Mouse (Mus musculus) CH12F3 (cell line): Measurements from ENCODE around the gene Zc3h15.

ENCODE experiments used
- in situ Hi-C: fragments of 300-500 bp; cut with MboI; formaldehyde crosslinking; loops from 2 replicates; pipeline ENCODE4 v1.14.3; 2020; ENCODE audit warnings: low sequenced_read_pairs

The Zc3h15 gene

DNA sequence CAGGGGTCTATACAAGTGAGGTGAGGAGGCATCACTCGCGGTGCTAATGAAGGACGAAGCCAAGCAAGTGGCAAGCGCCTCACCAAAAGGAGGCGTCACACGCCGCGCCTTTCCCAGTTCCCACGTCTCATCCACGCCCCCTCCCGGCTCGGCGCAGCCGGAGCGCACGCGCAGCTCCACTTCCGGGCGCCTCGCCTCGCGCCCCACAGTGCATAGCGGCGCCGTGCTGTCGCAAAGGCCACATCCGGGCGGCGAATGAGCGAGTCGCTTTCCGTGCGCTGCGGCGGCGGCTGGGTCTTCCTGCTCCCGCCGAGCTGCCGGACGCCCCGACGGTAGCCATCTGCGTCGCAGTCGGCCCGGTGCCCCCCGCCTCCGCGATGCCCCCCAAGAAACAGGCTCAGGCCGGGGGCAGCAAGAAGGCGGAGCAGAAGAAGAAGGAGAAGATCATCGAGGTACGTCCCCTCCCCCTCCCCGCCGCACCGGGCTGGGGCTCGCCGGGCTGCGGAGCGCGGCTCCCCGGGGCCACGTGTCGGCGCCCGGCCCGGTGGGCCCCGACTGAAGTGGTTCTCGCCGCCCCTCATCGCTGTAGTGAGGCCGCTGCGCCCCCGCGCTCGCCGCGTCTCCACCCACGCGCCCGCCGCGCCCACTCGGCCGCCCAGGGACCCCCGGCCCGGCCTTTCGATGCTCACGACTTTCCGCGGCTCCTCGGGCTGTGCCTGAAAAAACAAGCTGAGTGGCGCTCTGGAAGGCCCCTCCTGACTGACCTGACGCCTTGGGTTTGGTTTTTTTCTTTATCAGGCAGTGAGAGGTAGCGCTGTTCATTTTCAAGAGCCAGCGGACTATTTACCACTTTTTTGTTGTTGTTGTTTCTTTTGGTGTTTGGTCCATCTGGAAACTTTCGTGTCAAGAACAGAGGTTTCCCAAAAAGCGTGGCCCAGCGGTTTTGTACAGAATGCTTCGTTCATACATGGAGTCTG, at the start of gene Zc3h15:
Zc3h15 (plus strand) TSS at position 160 of the 977 bp plus-strand sequence.
- in situ Hi-C loops = no loop called here

DNA sequence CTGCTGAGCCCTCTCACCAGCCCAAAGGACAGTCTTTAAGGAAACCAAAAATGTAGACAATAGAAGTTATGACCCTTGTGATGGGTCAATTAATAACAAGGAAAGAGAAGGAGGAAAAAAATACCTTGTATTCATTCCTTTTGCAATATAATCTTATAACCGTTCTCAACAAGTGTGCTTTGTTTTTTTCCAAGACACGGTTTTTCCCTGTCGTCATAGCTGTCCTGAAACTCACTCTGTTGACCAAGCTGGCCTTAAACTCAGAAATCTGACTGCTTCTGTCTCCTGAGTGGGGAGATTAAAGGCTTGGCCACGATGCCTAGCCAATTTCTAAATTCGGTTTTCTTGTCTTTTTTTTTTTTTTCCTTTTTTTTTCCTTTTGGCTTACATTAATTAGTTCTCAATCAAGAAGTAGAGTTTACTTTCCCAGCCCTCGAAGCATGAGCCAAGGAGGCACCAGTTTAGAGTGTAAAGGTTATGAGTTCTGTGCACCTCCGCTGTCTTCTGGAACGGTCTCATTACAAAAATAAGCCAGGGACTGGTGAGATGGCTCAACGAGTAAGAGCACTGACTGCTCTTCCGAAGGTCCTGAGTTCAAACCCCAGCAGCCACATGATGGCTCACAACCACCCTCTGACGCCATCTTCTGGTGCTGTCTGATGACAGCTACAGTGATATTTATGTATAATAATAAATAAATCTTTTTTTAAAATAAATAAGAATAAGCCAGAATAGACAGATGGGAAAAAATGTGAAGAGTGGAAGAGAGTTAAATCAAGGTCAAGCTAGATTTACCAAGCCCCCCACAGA, 23.5 kb upstream of the Zc3h15 start:
- in situ Hi-C loops = no loop called here

DNA sequence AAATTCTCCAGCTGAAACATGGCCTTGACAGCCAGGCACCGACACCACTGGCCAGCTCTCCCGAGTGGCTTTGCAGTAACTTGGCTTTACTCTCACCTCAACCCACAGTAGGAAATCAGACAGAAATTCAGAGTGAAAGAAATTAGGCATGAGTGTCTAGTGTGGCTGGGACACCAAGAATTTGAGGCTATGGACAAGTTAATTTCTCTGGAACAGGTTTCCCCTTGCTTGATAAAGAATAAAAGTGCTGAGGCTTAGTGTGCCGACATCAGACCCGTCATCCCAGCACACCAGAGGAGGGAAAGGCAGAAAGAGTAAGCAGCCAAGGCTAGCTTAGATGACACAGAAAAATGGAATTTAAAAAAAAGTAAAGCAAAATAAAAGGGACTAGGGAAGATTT, 22.7 kb upstream of the Zc3h15 start:
- in situ Hi-C loops = no loop called here

DNA sequence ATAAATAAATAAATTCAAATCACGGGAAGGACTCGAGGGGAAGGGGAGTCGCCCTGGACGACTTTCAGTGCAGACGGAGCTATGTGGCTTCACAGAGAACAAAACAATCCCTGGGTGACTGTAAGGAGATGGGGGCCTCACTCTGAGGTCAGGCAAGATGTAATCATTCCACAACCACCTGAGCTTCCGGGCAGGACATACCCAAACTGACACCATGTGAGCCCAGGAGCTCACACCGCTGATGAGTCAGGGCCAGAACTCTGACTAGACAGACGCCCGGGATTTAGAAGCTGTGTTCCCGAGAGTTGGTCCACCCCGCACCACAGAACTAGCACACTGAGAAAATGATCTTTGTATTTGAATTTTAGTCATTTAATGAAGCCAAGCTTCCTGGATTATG, 21.4 kb upstream of the Zc3h15 start:
- in situ Hi-C loops = no loop called here

DNA sequence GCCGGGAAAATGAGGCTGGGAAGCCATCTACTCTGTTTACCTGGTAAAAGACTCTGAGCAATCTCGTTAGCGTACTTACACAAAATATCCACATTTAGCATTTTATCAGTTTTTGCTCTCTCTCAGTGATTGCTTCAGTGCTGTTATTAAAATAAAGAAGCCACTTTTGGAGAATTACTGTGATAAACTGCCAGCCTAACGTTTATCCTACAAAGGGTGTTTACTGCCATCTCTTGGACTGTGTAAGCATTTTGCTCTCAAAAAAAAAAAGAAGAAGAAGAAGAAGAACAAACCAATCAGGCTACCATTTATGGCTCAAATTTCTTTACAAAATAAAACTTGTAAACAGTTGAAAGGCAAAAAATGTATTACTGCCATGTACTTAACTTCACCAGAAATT, 20.2 kb upstream of the Zc3h15 start:
- in situ Hi-C loops = no loop called here

DNA sequence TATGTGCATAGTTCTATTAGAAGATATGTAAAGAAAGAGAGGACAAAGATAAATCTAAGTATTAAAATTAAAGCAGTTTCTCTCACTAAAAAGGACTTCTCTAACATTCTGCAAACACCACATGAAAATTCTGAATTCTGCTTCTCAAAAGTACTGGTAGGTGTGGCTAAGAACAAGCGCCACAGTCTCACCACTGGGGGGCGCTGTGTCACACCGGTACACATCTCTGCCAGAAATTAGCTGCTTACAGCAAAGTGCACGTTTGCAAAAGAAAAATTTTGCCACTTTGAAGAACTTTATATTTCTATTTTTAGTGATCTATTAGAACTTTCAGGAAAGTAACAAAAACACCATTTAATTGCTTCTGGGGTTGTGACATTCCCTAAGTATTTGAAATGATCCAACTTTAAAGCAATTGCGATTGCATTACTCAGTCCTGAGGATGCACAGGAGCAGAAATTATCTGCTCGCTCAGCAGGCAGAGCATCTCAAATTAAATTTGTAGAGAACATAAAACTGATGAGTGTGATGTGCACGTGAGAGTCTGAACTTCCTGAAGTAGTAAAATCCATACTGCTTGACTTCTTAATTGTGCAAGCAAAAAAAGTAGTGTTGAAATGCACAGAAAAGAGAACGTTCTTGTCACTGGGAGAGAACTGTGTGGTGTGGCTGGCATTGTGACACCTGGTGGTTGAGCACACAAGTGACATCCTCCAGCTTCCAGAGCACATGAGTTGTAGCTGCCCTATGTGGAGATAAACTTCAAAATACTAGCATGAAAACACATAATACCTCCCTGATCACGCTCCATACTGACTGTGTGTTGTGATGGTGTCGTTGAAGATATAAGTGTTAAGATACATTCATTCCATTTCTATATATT, 18.8 kb upstream of the Zc3h15 start:
- in situ Hi-C loops = no loop called here

DNA sequence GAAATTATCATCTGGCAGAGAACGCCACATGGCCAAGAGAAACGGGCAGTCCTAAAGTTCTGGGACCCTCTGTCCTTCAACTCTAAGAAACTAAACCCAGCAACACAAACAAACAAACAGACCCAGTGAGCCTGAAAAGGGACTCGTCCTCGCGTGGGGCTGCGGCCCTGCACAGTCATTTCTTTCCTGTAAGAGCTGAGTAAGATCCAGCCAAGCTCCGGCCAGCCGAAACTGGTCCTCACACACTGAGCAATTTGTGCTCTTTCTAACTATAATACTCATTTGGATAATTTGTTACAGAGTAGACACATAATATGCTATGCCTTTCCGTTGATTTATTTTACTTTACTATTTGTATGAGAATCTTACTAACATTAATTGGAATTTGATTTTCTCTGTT, 17.4 kb upstream of the Zc3h15 start:
- in situ Hi-C loops = no loop called here

DNA sequence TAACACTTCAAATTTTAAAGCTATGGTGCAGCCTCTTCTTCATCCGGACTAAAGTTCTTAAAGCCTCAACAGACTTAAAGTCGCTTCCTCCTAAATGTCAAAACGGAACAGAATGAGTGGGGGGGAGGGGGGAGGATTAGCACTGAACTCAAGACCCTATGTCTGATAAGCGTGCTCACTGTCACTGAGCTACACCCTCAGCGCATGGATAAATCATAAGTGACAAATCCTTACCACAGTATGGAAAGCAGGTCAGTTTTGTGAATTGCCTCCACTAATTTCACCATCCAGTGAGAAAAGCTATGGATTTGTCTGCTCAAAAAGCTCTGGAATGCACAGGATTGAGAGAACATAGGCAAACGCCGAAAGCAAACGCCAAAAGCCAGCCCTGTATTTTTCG, 16.7 kb upstream of the Zc3h15 start:
- in situ Hi-C loops = no loop called here

DNA sequence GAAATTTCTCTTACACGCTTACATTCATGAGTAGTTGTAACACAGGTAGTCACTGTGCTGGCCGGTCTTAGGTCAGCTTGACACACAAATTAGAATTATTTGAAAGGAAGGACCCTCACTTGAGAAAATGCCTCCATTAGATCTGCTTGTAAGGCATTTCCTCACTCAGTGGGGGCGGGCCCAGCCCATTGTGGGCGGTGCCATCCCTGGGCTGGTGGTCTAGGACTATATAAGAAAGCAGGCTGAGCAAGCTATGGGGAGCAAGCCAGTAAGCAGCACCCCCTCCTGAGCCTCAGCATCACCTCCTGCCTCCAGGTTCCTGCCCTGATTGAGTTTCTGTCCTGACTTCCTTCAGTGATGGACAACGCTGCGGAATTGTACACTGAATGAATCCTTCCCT, 16.3 kb upstream of the Zc3h15 start:
- in situ Hi-C loops = no loop called here

DNA sequence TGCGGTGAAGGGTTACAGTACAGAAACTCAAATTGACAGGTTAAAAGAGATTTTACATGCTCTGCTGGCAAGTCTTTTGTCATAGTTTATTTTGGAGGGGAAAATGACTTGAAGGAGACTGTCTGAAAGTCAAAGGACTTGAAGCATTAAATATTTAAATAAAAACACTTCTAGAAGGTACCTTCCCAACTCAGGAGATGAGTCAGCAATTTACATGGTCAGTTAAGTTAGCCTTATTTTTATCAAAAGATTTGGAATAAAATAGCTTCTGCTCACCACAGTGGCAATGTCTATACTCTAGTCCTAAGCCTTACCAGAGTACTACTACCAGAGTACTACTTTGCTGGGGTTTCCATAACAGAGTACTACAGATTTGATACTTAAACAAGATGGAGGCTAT, 2.2 kb upstream of the Zc3h15 start:
- in situ Hi-C loops = no loop called here

DNA sequence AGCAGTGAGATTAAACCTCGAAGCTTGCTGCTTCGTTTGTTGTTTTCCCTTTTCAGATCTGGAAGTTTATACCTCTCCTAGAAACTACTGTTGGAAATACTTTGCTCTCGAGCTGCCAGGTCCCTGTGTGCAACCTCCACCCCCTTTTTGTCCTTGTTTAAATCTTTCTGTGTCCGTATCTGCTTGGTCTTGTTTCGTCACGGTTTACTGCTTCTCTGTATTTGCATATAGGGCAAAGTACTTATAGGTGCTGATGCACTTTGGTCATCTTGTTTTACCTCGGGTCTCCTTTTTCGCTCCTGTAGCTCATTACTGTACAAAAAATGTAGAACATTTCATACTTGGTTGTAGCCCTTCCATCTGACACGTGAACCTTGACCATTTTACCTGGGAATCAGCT, 4.7 kb downstream of the Zc3h15 start:
- in situ Hi-C loops = no loop called here

DNA sequence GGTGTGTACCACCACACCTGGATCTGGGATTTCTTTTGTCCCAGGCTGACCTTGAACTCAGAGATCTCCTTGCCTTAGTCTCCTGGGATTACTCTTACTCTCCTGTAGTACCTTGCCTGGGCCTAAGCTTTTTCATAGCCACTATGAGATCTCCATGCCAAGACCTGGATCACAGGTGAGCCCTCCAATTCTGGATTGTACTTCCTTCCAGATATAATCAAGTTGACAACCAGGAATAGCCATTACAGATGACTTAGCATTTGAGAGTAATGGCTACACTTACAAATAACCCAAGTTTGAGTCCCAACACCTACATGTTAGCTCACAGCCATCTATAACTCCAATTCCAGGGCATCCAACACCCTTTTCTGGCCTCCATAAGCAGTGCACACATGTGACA, 8.4 kb downstream of the Zc3h15 start:
- in situ Hi-C loops = no loop called here

DNA sequence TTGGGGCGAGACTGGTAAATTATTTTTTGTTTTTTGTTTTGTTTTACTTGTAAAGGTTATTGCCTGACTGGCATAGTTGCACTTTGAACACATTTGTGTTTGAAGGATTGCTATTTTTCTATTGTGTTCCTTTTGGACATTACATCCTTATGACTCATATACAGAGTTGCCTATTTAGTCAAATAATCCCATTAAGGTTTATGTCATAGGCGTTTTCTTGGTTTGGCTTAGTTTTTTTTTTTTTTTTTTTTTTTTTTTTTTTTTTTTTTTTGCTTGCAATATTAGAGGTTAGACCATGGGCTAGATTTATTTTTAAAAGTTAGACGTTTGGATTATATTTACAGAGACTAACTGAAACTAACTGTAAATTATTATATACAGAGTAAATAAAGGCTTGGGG, 15.0 kb downstream of the Zc3h15 start:
- in situ Hi-C loops = no loop called here

DNA sequence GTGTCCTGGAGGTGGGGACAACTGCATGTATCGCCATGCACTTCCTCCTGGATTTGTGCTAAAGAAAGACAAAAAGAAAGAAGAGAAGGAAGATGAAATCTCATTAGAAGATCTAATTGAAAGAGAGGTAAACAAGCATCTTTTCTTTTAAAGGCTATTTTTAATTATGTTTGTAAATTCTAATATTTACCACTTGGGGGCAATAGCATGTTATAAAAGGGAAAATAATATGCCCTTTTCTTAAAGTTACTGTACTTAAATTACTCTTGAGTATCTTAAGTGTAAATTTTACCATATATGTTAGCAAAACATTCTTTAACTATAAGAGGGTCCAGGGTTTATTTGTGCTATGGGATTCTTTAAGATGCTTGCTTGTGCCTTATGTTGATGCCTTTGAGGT, 15.9 kb downstream of the Zc3h15 start:
- in situ Hi-C loops = loop anchor here (10.0 kb wide), 1 partner anchor 115 kb away; no protein-coding TSS in a partner anchor

DNA sequence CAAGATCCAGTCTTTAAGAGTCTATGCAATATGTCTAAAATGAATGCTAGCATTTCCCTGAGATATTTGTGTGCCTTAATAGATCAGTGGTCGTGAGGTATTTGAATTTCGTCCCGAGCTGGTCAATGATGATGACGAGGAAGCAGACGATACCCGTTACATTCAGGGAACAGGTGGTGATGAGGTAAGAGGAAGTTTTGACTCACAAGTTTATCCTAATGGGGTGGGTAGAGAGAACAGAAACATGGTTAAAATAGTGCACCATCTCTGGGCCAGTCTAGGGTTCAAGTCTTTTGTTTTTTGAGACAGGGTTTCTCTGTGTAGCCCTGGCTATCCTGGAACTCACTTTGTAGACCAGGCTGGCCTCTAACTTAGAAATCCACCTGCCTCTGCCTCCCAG, 17.1 kb downstream of the Zc3h15 start:
- in situ Hi-C loops = loop anchor here (10.0 kb wide), 1 partner anchor 113 kb away; no protein-coding TSS in a partner anchor

DNA sequence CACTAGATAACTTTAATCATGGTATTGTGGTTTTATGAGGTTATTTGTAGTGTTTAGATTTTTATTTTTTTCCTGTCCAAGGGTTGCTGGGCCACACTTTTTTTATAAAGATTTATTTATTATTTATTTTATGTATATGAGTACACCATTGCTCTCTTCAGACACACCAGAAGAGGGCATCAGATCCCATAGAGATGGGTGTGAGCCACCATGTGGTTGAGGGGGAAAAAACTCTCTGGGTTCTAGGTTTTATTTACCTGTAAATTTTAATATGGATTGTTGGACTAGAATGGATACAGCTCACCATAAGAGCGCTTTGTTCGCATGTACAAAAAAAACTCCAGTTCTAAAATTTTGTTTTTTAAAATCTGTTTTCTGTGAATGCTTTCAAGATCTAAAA, 20.8 kb downstream of the Zc3h15 start:
- in situ Hi-C loops = loop anchor here (10.0 kb wide), 1 partner anchor 110 kb away; no protein-coding TSS in a partner anchor

DNA sequence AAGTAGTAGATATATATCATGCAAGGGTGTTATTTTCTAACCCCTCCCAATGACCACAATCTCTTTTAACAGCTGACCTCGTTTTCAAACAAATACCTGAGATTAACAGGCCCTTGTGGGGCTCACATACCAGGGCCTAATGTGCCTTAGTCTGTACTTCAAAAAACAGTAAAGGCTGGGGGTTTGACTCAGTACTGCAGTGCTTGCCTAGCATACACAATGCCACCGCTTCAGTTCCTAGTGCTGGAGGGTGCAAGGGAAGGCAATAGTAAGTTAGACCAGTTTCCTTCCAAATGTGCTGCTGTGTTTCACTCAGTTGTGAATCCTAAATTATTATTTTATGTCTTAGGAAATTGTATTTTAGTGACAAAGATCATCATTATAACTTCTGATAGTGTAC, 23.2 kb downstream of the Zc3h15 start:
- in situ Hi-C loops = loop anchor here (10.0 kb wide), 1 partner anchor 107 kb away; no protein-coding TSS in a partner anchor

DNA sequence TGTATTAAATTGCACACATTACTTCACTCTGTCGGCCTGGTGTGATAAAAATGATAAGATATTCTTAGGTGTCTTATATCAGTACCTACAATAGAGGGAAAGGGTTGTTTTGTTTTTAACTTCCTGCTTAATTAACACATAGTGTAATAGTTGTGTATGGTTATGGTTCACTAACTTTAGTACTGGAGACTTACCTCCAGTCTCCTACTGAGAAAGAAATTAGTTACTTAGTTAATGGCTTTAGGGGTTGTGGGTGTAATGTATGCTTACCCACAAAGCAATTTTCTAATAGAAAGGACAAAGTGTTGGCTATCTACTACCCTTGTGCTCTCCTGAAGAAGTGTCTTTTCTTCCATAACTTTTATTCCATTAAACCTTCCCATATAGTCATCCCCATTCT, 23.8 kb downstream of the Zc3h15 start:
- in situ Hi-C loops = loop anchor here (10.0 kb wide), 1 partner anchor 107 kb away; no protein-coding TSS in a partner anchor

DNA sequence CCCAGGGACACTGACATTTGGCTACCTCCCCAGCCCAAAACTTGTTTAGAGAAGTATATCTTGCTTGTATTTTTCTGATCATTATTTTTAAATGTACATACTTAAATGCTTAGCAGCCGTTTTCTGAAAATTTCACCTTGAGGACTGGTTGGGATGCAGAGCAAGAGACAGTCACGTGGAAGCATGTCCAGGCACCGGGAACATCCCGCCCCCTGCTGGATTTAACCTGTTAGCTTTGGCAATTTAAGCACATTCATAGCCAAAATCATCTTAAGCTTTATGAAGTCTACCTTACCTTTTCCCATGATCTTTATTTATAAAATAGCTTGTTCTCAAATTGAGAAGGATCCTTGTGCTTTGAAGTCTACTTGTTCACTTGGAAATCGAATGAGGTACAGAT, 25.8 kb downstream of the Zc3h15 start:
- in situ Hi-C loops = loop anchor here (10.0 kb wide), 1 partner anchor 105 kb away; no protein-coding TSS in a partner anchor

DNA sequence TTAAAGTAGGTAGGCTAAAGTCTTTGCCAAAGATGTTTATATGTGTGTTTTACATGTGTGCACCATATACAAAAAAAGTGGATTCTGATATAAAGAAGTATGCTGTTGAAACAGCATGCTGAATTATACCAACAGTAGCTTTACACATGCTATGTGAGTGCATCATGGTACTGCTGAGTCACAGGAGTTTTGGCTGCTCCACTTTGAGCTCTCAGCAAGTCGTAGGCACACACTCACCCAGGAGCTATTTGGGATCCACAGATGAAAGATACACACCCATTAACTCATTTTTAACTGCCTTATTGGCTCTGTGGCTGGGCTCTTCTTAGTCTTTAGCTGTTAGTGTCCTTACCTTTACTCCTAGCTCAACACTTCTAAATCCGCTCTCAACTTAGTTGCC, 27.6 kb downstream of the Zc3h15 start:
- in situ Hi-C loops = no loop called here

DNA sequence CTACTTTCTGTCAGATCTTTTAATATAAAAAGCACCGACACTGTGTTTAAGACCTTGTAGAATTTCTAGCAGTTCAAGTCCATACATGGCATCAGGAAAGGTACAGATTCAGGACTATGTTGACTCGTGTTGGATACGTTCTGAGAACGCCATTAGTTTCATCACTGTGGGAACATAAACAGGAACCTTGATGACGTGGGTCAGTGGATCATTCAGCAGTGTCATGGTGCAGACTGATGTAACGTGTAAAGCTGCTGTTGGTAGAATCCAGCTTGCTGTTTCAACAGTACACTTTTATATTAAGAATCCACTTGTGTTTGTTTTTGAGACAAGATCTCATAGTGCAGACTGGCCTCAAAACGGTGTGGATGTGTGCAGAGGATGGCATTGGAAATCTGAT, 28.8 kb downstream of the Zc3h15 start:
- in situ Hi-C loops = no loop called here
